Mouse (Mus musculus) E14TG2a.4 (cell line): ENCODE data around the gene Arhgap6.

Experiments
- CTCF ChIP-seq: conservative IDR thresholded peaks from 2 replicates; pipeline ENCODE4 v1.5.1; 2014; ENCODE audit warnings: low read length
- POU5F1 ChIP-seq: IDR thresholded peaks from 2 replicates; pipeline ENCODE4 v1.6.1; 2014; ENCODE audit warnings: low read length, borderline replicate concordance

DNA sequence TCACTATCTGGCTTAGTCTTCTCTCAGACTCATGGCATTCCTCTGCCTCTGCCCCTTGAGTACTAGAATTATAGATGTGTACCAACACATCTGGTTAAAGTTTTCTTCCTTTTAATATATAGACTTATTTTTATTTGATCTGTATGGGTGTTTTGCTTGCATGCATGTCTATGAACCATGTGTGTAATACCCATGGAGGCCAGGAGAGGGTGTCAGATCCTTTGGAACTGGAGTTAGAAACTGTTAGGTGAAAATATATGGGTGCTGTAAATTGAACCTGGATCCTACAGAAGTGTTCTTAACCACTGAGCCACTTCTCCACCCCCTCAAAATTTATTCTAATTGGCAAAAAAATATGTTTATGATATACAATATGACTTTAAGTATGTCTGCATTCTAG is 254.7 kb downstream of the Arhgap6 start:
- peak; percentile 26; the same call in 1 of the 2 replicates for TF ChIP-seq CTCF
- TF ChIP-seq POU5F1, result no peak
